Mouse (Mus musculus) small intestine, adult 2 months (tissue): ENCODE data around the gene Cdk5r1.

Source experiments
- CTCF ChIP-seq: fragments of 200-500 bp; IDR thresholded peaks from 2 replicates; pipeline ENCODE4 v1.5.1; 2012; ENCODE audit warnings: low read depth, mild to moderate bottlenecking, control low read depth, inconsistent platforms, low read length, moderate library complexity, mixed read lengths; ENCODE audit not compliant: insufficient replicate concordance, insufficient read length; ENCODE audit errors: extremely low read depth
- POLR2A ChIP-seq: fragments of 200-500 bp; IDR thresholded peaks from 2 replicates; pipeline ENCODE4 v1.6.1; 2012; ENCODE audit warnings: low read depth, mild to moderate bottlenecking, control low read depth, inconsistent platforms, low read length, moderate library complexity

- TF ChIP-seq POLR2A (no peak), CTCF (no peak)
Observed at GRCm38 (mm10) chr11:80474175-80474691, 2.6 kb upstream of the Cdk5r1 start.
